Mouse (Mus musculus) retina, postnatal 7 days (tissue): Measurements from ENCODE around the gene Tns3.

Source experiments
- DNase-seq: peaks from one replicate; pipeline ENCODE4 v3.0.0-alpha.2; 2012; ENCODE audit warnings: low read depth, low spot score

Gene Tns3

GRCm38 (mm10) chr11:8440221-8440620, 224.1 kb downstream of the Tns3 start:
- no peak for DNase-seq

GRCm38 (mm10) chr11:8439035-8439434, 225.3 kb downstream of the Tns3 start:
- no peak for DNase-seq

GRCm38 (mm10) chr11:8438269-8438668, 226.1 kb downstream of the Tns3 start:
- no peak for DNase-seq

- DNase-seq = no peak
Observed at GRCm38 (mm10) chr11:8435101-8435500, 229.2 kb downstream of the Tns3 start.

GRCm38 (mm10) chr11:8434366-8434765, 230.0 kb downstream of the Tns3 start:
- no peak for DNase-seq

- DNase-seq = no peak
Observed at GRCm38 (mm10) chr11:8433443-8433842, 230.9 kb downstream of the Tns3 start.

- DNase-seq = no peak
Observed at GRCm38 (mm10) chr11:8432941-8433340, 231.4 kb downstream of the Tns3 start.

- DNase-seq = no peak
Observed at GRCm38 (mm10) chr11:8427660-8428059, 236.7 kb downstream of the Tns3 start.

- no peak for DNase-seq
Observed at GRCm38 (mm10) chr11:8425226-8425570, 239.1 kb downstream of the Tns3 start.

- peak; percentile 66 for DNase-seq
Observed at GRCm38 (mm10) chr11:8424342-8425225, 239.8 kb downstream of the Tns3 start.

GRCm38 (mm10) chr11:8405225-8405899, 259.0 kb downstream of the Tns3 start:
- peak; percentile 66 for DNase-seq

- no peak for DNase-seq
Observed at GRCm38 (mm10) chr11:8401328-8401727, 263.0 kb downstream of the Tns3 start.

GRCm38 (mm10) chr11:8396329-8396728, 268.0 kb downstream of the Tns3 start:
- DNase-seq = no peak

GRCm38 (mm10) chr11:8391564-8391963, 272.8 kb downstream of the Tns3 start:
- no peak for DNase-seq

- DNase-seq = no peak
Observed at GRCm38 (mm10) chr11:8385891-8386405, 278.4 kb downstream of the Tns3 start.
